Mouse (Mus musculus) induced T-regulatory cell, adult 2 months (primary cell): ENCODE data around the gene Gm10799.
"Not testable (repeated sequence)": the region's sequence is repeated elsewhere in the genome, so short reads cannot be mapped to it uniquely, and the experiment has no call there.

Experiments used
- DNase-seq: peaks from one replicate; pipeline ENCODE4 v3.0.0-alpha.2; 2012; ENCODE audit warnings: low read depth

Gm10799 gene

DNA sequence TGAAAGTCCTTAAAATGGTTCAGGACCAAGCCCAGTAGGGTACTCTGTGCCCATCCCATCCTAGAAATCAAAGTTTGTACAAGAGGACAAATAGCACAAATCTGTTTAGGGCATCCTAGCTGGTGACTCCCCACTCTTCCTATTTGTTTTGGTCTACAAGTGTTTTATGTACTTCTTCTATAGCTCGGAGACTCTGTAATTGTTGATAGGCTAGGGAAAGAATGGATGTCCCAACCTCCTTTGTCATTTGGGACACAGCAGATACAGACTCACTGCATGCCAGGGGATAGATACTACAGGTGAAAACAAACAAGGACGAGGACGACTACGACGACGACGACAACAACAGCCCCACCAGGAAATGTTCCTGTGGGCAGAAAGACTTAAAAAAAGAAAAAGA is at the start of gene Gm10799:
Gene Gm10799 (minus strand): TSS at position 101 of the 400 bp plus-strand sequence.
- DNase-seq = not testable (repeated sequence)

GRCm38 (mm10) chr2:104117173-104117572 is 48.8 kb upstream of the Gm10799 start:
- DNase-seq = not testable (repeated sequence)

DNA sequence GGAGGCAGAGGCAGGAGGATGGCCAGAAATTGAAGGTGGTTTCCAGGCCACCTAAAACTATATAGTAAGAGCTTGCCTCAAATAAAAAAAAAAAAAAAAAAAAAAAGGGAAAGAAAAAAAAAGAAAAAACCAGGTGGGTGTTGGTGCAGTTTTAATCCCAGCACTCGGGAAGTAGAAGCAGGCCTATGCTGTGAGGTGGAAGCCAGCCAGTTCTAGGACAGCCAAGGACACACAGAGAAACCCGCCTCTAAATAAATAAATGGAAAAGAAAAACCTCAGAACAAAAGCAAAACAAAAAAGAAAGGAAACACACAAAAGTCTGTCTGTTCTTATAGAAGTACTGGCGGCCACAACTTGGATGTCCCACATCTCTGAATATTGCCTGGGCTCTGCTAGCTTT is 46.5 kb upstream of the Gm10799 start:
- DNase-seq = no peak

DNA sequence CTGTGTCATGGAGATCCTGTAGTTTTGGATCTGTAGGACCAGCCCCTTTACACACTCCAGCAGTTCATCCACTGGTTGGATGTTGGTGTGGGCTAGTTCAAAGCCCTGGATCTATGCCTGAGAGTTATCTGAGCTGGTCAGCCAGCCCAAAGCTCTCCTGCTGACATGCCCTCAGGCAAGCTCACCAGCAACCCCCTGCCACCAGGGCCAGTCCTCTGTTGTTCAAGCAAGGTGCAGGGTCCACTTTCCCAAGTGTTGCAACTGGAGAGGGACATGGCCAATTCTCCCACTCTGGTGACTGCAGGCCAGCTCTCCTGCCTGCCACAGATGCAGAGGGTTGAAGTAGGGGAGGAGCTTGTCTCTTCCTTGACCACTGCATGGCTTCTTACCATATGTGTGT is 45.2 kb upstream of the Gm10799 start:
- DNase-seq = not testable (repeated sequence)

DNA sequence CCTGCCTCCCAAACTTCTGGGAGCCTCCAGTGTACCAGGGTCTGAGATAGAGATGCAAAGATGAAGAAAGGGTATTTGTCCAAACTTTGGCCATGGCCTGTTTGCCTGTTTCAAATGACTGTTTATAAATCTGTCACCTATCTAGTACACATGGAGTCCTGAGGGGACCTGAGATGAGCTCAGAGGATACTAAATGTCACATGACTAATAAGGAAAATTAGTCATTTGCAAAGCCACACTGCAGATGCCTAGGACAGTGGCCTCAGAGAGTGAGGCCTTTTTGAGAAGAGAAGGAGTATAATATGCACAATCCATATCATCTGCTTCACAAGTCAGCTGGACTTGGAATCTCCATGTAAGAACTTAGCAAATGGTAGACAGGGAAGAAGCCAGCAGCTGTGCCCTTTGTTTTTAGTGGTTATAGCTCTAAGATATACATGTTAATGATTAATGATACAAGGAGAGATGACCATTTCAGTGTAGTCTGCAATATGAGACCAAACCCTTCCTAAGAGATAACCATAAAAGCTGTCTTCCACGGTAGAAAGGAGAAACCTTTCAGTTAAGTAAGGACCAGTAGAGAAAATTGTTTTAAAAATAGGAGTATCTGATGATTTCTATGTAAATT is 42.9 kb upstream of the Gm10799 start:
- not testable (repeated sequence) for DNase-seq

DNA sequence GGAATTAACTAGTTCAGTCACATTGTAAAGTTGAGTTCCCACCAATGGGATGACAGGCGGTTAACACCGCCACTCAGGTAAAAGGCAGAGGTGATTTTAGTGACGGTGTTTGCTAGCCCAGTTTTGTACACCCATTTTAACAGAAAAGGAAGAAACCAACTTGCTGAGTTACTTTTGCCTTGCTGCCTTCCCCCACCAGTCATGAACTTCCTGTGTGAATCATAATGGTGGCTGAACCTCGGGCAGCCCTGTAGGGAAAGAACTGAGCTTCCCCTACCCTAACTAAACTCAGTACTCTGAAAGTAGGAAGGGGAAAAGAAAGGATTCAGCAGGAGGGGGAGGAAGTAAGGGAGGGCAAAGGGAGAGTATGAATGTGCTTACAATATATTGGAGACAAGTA is 41.7 kb upstream of the Gm10799 start:
- no peak for DNase-seq

- no peak for DNase-seq
Observed at GRCm38 (mm10) chr2:104109528-104109927, 41.2 kb upstream of the Gm10799 start.

- not testable (repeated sequence) for DNase-seq
Observed at GRCm38 (mm10) chr2:104109021-104109420, 40.7 kb upstream of the Gm10799 start.

DNA sequence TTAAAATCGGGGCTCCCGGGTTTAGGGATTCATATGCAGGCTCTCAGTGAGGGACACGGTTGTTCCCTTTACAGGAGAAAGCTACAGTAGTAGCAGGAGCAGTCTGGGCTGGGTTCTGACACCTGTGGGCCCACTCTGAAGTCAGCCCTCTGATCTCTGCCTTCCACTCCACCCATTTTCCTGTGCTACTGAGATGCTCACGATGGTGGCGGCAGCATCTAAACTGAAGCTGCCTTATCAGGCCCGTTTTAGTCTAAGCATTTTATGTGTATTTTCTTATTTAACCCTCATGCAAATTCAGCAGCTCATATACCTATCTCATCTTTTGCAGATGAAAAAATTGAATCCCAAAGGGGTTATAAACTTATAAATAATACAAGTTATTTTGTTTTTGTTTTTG is 36.5 kb upstream of the Gm10799 start:
- no peak for DNase-seq

- no peak for DNase-seq
Observed at GRCm38 (mm10) chr2:104099946-104100345, 31.6 kb upstream of the Gm10799 start.

GRCm38 (mm10) chr2:104099231-104099585 is 30.9 kb upstream of the Gm10799 start:
- no peak for DNase-seq

- DNase-seq = no peak
Observed at GRCm38 (mm10) chr2:104098529-104099230, 30.3 kb upstream of the Gm10799 start.

DNA sequence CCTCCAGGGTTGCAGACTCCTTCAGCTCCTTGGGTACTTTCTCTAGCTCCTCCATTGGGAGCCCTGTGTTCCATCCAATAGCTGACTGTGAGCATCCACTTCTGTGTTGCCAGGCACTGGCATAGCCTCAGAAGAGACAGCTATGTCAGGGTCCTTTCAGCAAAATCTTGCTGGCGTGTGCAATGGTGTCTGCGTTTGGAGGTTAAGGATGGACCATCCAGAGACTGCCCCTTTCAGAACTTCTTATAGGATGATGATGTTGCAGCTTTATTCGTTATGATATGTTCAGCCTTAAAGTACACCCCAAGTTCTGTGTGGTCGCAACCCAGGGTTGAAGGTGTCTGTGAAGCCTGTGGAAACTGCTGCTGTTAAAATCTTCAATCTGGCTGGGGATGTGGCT is 29.0 kb upstream of the Gm10799 start:
- DNase-seq = not testable (repeated sequence)

- DNase-seq = not testable (repeated sequence)
Observed at GRCm38 (mm10) chr2:104096796-104097195, 28.4 kb upstream of the Gm10799 start.

DNA sequence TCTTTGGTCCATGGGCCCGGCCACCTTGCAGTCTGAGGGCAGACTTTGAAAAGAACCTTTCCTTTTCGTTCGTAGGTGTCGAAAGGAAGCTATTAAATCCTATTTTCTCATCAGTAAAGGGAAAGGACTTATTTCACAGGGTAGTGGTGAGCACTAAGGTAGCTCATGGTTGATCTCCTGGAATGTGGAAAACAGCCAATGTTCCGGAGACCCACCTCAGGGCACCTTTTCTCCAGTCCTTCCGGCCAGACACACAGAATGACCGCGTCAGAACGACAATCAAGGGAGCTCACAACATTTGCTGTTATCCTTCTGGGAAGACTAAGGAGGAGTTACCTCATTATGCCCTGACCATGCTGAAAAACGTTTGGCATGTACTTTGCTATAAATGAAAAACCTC is 27.9 kb upstream of the Gm10799 start:
- no peak for DNase-seq

DNA sequence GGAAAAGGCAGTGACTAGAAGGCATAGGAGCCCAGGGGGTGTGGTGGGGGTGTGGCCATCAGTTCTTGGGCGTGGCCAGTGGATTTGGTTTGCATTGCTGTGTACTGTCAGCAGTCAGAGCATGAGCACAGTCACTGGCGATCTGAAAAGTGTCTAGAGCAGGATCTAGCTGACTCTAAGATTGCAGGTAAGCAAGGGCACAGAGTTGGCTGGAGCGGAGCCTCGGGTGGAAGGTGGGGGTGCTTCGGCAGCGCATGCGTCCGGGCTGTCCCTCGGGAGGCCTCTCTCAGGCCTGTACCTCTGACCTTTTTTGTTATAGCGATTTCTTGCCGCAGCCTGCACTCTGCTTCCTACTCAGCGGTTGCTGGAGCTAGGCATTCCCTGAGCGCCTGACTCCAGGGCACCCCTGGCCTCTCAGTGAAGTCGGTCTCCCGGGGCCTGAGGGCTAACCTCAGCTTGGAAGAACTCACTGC is 27.4 kb upstream of the Gm10799 start, which contains the start of gene Cd59a:
Gene Cd59a (plus strand): TSS at position 61 of the 473 bp plus-strand sequence.
- peak; percentile 59 for DNase-seq

- no peak for DNase-seq
Observed at GRCm38 (mm10) chr2:104093305-104093704, 25.0 kb upstream of the Gm10799 start.

DNA sequence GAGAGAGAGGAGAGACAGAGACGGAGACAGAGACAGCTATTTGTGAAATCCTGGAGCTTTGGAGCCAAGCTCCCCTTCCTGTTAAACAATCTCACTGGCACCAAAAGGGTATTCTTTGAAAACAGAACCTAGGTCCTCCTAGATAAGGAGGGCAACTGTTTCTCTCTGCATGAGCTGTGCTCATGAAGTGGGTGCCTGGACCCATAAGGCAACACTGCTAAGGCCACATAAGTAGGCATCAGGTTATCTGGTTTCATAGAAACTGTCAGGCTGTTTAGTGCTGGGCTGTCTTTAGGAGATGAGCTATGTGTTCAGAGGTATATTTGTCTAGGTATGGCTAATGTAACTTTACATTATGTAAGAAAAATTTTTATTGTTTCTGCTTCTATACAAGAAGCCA is 19.2 kb upstream of the Gm10799 start:
- DNase-seq = not testable (repeated sequence)

GRCm38 (mm10) chr2:104084027-104084426 is 15.7 kb upstream of the Gm10799 start:
- not testable (repeated sequence) for DNase-seq

DNA sequence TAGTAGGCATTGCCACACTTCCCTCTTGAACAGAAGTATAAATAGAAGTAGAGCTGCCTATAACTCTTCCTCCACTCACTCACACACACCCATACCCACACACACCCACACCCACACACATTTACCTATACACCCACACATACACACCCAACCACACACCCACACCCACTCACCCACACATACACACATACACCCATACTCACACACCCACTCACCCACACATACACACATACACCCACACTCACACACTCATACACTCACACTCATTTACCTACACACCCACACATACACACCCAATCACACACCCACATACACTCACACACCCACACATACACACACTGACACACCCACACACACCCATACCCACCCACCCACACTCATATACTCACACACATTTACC is 14.1 kb upstream of the Gm10799 start:
- DNase-seq = no peak

DNA sequence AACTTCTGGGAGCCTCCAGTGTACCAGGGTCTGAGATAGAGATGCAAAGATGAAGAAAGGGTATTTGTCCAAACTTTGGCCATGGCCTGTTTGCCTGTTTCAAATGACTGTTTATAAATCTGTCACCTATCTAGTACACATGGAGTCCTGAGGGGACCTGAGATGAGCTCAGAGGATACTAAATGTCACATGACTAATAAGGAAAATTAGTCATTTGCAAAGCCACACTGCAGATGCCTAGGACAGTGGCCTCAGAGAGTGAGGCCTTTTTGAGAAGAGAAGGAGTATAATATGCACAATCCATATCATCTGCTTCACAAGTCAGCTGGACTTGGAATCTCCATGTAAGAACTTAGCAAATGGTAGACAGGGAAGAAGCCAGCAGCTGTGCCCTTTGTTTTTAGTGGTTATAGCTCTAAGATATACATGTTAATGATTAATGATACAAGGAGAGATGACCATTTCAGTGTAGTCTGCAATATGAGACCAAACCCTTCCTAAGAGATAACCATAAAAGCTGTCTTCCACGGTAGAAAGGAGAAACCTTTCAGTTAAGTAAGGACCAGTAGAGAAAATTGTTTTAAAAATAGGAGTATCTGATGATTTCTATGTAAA is 13.2 kb upstream of the Gm10799 start:
- DNase-seq = not testable (repeated sequence)

GRCm38 (mm10) chr2:104078285-104078684 is 9.9 kb upstream of the Gm10799 start:
- not testable (repeated sequence) for DNase-seq

GRCm38 (mm10) chr2:104069704-104070185 is 1.4 kb upstream of the Gm10799 start, which contains the start of gene Cd59b:
TSS of gene Cd59b (plus strand) at chr2:104069849.
- peak; percentile 71 for DNase-seq
